Mouse (Mus musculus) monocyte, adult 5-6 weeks (primary cell): ENCODE data around the gene Rassf8. TPM values are rescaled to one million over a fixed set of nuclear protein-coding genes. Genes with fewer than 3 reads are reported as not detected.

ENCODE experiments used
- ATAC-seq: fragments of 153-309, 156-312 bp; replicated peaks from 2 replicates; pipeline ENCODE4 v1.8.0; 2017; ENCODE audit warnings: mild to moderate bottlenecking; ENCODE audit not compliant: low TSS enrichment, insufficient number of reproducible peaks, severe bottlenecking, poor library complexity, low FRiP score
- total RNA-seq: library from RNA; stranded (forward); fragments of 200-1000, 200-491, 200-594 nt; gene quantifications from 3 replicates; pipeline ENCODE4 v1.2.3, GENCODE M21; 2017

The Rassf8 gene
- total RNA-seq, 1 experiment from 2014 or later = 12.3 TPM

- no peak for ATAC-seq
Observed at GRCm38 (mm10) chr6:145806784-145807183, 60.2 kb downstream of the Rassf8 start.

GRCm38 (mm10) chr6:145807929-145808328 is 61.4 kb downstream of the Rassf8 start:
- ATAC-seq = no peak

- no peak for ATAC-seq
Observed at GRCm38 (mm10) chr6:145809566-145809965, 63.0 kb downstream of the Rassf8 start.

- ATAC-seq = no peak
Observed at GRCm38 (mm10) chr6:145810015-145810414, 63.5 kb downstream of the Rassf8 start.

GRCm38 (mm10) chr6:145811174-145811573 is 64.6 kb downstream of the Rassf8 start:
- ATAC-seq = no peak

- ATAC-seq = no peak
Observed at GRCm38 (mm10) chr6:145815200-145815599, 68.7 kb downstream of the Rassf8 start.

- no peak for ATAC-seq
Observed at GRCm38 (mm10) chr6:145819151-145819550, 72.6 kb downstream of the Rassf8 start.

GRCm38 (mm10) chr6:145822218-145822617 is 75.7 kb downstream of the Rassf8 start:
- ATAC-seq = no peak

GRCm38 (mm10) chr6:145823103-145823502 is 76.6 kb downstream of the Rassf8 start:
- no peak for ATAC-seq

GRCm38 (mm10) chr6:145823588-145824234 is 77.2 kb downstream of the Rassf8 start:
- ATAC-seq = no peak

- no peak for ATAC-seq
Observed at GRCm38 (mm10) chr6:145826305-145826704, 79.8 kb downstream of the Rassf8 start.

GRCm38 (mm10) chr6:145829062-145829835 is 82.7 kb downstream of the Rassf8 start:
- no peak for ATAC-seq

- peak; percentile 87 for ATAC-seq
Observed at GRCm38 (mm10) chr6:145830117-145830516, 83.6 kb downstream of the Rassf8 start.

- no peak for ATAC-seq
Observed at GRCm38 (mm10) chr6:145830617-145831016, 84.1 kb downstream of the Rassf8 start.

GRCm38 (mm10) chr6:145832927-145833326 is 86.4 kb downstream of the Rassf8 start:
- no peak for ATAC-seq

GRCm38 (mm10) chr6:145835359-145835758 is 88.8 kb downstream of the Rassf8 start:
- peak; percentile 47; the same call in 1 of the 2 replicates for ATAC-seq

GRCm38 (mm10) chr6:145845611-145846010 is 99.1 kb downstream of the Rassf8 start:
- 0 out of 2 replicates have a peak, but pooled peaks have one; percentile 27 for ATAC-seq

GRCm38 (mm10) chr6:145846076-145846475 is 99.5 kb downstream of the Rassf8 start:
- ATAC-seq = no peak

- no peak for ATAC-seq
Observed at GRCm38 (mm10) chr6:145846948-145847347, 100.4 kb downstream of the Rassf8 start.

- ATAC-seq = no peak
Observed at GRCm38 (mm10) chr6:145847661-145848060, 101.1 kb downstream of the Rassf8 start.
